Mouse (Mus musculus) brown adipose tissue, adult 24 weeks (tissue): ENCODE data around the gene Myo1d. TPM values are rescaled to one million over a fixed set of nuclear protein-coding genes. Genes with fewer than 3 reads are reported as not detected.

Experiments
- H3K27ac ChIP-seq: fragments of 200-500 bp; replicated peaks from 2 replicates; pipeline ENCODE4 v1.5.1; 2012; ENCODE audit warnings: low read depth, mild to moderate bottlenecking, low read length
- H3K4me1 ChIP-seq: fragments of 200-500 bp; 2 replicates; pipeline ENCODE4 v1.6.1; 2012; ENCODE audit warnings: low read length, mixed read lengths; ENCODE audit not compliant: control insufficient read depth, insufficient read depth, insufficient read length
- H3K4me3 ChIP-seq: fragments of 200-500 bp; 2 replicates; pipeline ENCODE4 v1.5.1; 2012; ENCODE audit warnings: low read depth, mild to moderate bottlenecking, low read length, moderate library complexity; ENCODE audit not compliant: insufficient read depth
- polyA plus RNA-seq: library from polyadenylated mRNA; stranded (reverse); fragments of >200 nt; gene quantifications from 2 replicates; pipeline ENCODE4 v1.2.4, GENCODE M21; 2012; ENCODE audit not compliant: missing spikeins, insufficient read depth, insufficient read length

Myo1d gene
- polyA plus RNA-seq, 1 experiment, result 2.5 TPM

DNA sequence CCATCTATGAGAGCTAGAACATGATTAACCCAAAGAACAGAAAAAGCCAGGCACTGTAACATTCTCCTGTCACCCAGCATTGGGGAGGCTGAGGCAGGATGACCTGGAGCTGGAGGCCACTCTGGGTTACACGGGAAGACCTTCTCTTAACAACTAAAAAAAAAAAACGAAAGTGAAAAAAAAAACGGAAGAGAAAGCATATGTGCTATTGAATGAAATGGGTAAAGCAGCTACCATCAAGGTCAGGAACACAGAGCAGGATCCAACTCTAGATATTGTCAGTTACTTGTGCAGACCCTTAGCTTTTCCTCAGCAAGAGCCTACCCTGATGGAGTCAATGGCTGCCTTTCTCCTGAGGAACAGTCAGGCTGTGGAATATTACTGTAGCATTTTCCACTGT lies 199.3 kb downstream of the Myo1d start:
- Histone ChIP-seq H3K4me1 (no peaks in the 10 kb centered on the region), H3K4me3 (no peak overlapping the region), H3K27ac (no peak overlapping the region)

DNA sequence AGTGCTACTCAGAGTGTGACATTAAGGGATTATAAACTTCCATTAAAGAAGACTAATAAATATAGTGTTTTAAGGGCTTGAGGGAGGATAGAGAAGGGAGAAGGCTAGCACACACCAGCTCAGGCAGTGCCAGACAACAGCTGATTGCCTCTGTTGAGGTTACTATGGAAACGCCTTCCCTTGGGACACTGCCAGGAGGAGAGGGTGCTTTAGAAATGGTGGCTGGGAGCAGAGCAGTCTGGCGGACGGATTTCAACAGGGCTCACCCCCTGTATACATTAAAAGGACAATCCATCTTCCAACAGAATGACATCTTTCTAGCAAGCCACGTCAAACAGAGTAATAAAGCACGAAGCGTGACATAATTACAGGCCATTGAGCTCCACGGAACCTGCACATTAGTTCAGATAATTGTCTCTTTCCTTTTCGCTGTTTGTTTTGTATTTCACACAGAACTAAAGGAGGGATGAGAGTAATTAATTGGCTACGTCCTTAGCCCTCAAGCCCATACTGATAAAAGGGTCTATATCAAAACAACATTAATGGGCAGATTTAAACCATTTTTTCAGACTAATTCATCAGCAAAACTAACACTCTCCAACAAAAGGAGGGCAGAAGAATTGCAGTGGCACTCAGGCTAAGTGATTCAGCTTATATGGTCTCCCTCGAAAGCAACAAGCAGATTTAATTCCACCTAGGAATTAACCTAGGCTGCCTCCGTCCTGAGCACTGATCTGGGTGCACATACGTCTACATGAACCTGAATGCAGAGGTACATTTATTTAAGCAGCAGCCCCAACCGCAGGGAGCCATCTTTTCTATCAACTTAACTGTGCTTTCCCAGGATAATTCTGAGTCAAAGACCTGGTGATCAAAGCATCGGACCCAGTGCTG lies 201.8 kb downstream of the Myo1d start:
- Histone ChIP-seq H3K4me3 (no peak overlapping the region), H3K4me1 (no peaks in the 10 kb centered on the region)

GRCm38 (mm10) chr11:80575794-80576193 lies 204.0 kb downstream of the Myo1d start:
- no peaks in the 10 kb centered on the region for H3K4me1 ChIP-seq
- H3K27ac ChIP-seq, result no peak overlapping the region
- H3K4me3 ChIP-seq, result no peak overlapping the region

More for the DNA sequence above, 201.8 kb downstream of the Myo1d start:
- no peak overlapping the region for H3K27ac ChIP-seq

DNA sequence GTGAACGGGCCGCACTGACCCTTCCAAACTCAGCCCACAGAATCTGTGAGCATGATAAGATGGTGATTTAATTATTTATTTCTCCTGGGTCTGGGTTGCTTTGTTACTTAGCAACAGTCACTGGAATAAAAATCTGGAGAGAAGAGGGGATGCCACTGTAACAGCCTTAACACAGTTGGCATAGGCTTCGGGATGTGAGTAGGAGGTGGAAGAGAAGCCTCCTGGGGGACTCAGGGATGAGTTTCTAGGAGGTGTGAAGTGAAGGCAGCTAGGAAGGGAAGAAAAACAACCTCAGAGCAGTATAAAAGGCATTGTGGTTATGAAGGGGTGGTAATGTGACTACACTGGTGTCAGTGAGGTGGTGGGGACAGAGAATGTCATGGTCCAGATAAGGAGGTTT lies 213.5 kb downstream of the Myo1d start:
- H3K4me1 ChIP-seq, result peaks cover 8% of the 10 kb centered on the region; the same call in 1 of the 2 replicates
- no peak overlapping the region for H3K4me3 ChIP-seq
- no peak overlapping the region for H3K27ac ChIP-seq

- Histone ChIP-seq H3K4me3 (no peak overlapping the region), H3K27ac (no peak overlapping the region), H3K4me1 (peaks cover 8% of the 10 kb centered on the region; the same call in 1 of the 2 replicates)
Measured at GRCm38 (mm10) chr11:80564975-80565965, 214.6 kb downstream of the Myo1d start.

DNA sequence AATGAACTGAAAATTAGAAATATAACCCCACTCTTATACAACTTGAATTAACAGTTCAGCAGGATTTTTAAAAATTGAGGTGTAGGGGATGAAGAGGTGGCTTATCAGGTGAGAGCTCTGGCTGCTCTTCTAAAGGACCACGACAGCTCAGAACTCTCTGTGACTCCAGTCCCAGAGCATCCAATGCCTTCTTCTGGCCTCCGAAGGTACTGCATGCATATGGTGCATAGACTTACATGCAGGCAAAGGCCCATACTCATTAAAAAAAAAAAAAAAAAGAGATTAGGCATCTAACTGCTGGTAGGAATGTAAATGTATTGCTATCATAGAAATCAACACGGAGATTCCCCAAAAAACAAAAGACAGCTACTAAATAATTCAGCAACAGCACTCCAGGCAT lies 217.3 kb downstream of the Myo1d start:
- H3K4me1 ChIP-seq, result peaks cover 8% of the 10 kb centered on the region; the same call in 1 of the 2 replicates
- no peak overlapping the region for H3K4me3 ChIP-seq
- no peak overlapping the region for H3K27ac ChIP-seq

DNA sequence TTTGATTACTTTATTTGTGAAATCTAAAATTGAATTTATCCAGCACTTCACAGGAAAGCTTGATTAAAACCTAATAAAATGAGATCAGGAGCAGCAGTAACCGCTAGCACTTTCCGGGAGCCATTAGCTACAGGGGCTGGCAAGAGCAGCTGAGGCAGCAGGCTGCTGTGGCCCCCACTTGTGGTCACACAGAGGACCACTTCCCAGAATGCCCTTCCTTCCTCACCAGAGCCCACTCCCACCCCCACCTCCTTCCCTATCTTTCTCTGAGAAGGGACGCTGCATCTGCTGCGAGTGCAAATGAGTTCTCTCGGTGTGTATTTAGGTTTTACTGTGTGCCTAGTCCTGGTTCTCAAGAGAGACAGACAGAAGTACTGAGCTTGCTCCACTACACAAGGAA lies 219.1 kb downstream of the Myo1d start:
- no peak overlapping the region for H3K4me3 ChIP-seq
- peaks cover 3% of the 10 kb centered on the region; the same call in 1 of the 2 replicates for H3K4me1 ChIP-seq
- H3K27ac ChIP-seq, result no peak overlapping the region

- Histone ChIP-seq H3K4me3 (no peak overlapping the region), H3K27ac (no peak overlapping the region), H3K4me1 (no peaks in the 10 kb centered on the region)
Measured at GRCm38 (mm10) chr11:80555416-80555815, 224.4 kb downstream of the Myo1d start.

DNA sequence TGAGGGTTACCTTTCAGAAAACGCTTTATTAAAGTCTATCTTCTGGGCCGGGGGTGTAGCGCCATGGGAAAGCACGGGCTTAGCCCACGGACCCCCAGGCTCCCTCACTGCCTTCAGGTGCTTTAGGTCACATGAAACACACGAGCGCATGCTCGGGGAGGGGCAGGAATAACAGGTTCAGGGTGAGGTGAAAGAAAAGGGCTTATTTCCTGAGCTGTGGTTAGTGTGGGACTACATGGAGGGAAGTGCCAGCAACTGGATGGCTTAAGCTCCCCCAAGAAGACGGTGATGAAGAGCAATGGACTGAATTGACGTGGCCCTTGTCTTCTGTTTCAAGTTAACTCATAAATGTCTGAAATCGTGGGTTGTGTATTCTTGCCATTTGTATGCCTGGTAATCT lies 226.8 kb downstream of the Myo1d start:
- no peaks in the 10 kb centered on the region for H3K4me1 ChIP-seq
- no peak overlapping the region for H3K27ac ChIP-seq
- no peak overlapping the region for H3K4me3 ChIP-seq

DNA sequence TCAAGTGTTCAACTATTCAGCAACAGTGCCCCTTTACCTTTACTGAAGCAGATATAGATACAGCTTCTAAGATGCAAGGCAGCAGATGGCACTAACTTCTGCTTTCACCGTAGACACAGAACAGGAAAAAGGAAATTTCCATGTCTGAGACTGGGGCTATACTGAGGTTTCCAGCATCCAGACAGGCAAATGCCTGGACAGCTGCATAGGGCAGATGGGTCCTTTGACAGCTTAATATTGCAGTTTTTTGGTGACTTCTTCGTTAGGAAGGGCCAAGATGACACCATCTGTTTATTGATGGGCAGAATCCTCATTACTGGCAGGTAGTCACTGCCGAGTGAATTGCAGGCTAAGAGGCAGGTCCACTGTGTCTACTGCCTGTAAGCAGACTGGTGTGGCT lies 228.2 kb downstream of the Myo1d start:
- H3K4me1 ChIP-seq, result no peaks in the 10 kb centered on the region
- no peak overlapping the region for H3K27ac ChIP-seq
- no peak overlapping the region for H3K4me3 ChIP-seq

DNA sequence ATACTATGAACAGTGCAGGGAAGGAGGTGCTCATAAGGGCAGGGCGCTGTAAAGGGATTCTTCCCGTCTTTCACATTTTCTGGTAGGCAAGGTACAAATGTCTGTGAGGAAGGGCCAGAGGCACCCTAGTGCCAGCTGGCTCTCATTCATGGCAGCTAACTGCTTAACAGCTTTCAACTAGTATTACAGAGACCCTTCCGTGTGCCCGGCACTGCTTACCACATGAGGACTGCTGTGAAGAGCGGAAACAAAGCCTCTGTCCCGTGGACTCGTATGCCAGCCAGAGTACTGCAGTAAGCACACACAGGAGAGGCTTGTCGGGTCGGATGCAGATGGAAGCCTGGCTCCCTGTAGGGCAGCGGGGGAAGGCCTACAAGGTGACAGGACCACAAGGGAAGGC lies 229.6 kb downstream of the Myo1d start:
- Histone ChIP-seq H3K4me1 (no peaks in the 10 kb centered on the region), H3K27ac (no peak overlapping the region), H3K4me3 (no peak overlapping the region)

- Histone ChIP-seq H3K4me1 (no peaks in the 10 kb centered on the region), H3K4me3 (no peak overlapping the region), H3K27ac (no peak overlapping the region)
Measured at GRCm38 (mm10) chr11:80549854-80550253, 230.0 kb downstream of the Myo1d start.

DNA sequence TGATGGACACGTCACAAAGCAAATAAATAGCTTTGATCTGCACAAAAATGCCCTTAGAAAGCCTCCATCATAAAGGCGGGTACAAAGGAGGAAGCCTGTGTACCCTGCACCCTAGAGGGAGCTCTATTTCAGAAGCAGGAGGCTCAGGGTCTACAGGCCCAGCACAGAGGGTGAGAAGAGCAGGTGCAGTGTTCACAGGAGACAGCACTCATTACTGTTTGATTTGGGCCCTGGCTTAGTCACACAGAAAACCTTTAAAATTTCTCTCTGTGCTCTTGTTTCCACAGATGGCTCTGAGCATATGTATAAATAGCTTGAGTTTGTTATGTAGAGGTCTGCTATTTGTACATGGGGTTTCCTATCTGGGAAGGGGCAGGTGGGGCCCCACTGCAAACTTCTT lies 233.6 kb downstream of the Myo1d start:
- Histone ChIP-seq H3K4me1 (no peaks in the 10 kb centered on the region), H3K27ac (no peak overlapping the region), H3K4me3 (no peak overlapping the region)

GRCm38 (mm10) chr11:80539056-80539455 lies 240.8 kb downstream of the Myo1d start:
- no peaks in the 10 kb centered on the region for H3K4me1 ChIP-seq
- no peak overlapping the region for H3K4me3 ChIP-seq
- H3K27ac ChIP-seq, result no peak overlapping the region

- Histone ChIP-seq H3K27ac (no peak overlapping the region), H3K4me3 (no peak overlapping the region), H3K4me1 (peaks cover 4% of the 10 kb centered on the region; the same call in 1 of the 2 replicates)
Measured at GRCm38 (mm10) chr11:80532966-80533365, 246.9 kb downstream of the Myo1d start.
